Mouse (Mus musculus) cerebellum, postnatal 4 days (tissue): ENCODE data around the gene Dmkn.
"Not testable (repeated sequence)": the region's sequence is repeated elsewhere in the genome, so short reads cannot be mapped to it uniquely, and the experiment has no call there.

Source experiments
- DNase-seq, 2 experiments: peaks; one replicate each; pipeline ENCODE4 v3.0.0; 2022; ENCODE audit warnings: low spot score in 2 of 2, mixed read lengths in 1 of 2

Gene Dmkn

DNA sequence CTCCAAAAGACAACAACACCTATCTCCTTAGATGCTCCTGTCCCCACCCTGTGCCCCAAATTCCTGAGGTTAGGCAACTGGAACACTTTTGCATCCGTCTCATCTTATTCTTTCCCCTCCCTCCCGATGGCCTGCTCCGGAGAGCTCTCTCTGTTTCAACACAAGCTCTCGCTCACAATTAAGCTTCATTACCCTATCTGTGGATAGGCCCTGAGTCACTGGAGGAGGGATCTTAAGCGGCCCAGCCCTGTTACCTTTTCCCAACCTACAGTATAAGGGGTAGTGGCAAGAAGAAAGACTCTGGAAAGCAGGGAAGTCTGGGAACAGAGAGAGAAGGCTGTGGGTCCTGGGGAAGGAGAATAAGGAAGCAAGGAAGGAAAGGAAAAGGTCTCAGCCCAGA, at the start of gene Dmkn:
Gene Dmkn, plus strand, starts transcription at position 301 of the 400 bp plus-strand sequence.
- DNase-seq: no peak

DNA sequence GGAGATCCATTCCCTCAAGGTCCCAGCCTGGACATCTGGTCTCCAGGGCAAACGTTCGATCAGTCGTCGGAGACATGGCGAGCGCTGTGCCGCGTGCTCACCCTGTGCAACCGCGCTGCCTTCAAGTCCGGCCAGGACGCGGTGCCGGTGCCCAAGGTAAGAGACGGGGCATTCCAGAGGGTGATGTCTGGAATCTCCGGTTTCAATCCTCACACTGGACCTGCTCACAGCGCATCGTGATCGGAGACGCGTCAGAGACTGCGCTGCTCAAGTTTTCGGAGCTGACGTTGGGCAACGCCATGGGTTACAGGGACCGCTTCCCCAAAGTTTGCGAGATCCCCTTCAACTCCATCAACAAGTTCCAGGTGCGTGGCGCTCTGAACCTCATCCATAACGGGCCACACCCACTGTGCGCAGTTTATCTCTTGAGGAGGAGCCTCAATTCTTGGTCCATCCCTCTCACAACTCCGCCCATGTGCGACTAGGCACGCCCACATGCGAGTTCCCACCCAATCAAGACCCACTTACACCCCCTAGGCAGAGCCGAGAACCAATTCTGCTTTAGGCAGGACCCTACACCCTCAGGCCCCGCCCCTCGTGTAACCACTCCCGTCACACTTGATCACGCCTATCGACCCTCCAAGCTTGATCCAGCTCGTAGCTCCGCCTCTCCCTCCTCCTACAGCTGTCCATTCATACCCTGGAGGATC, 46.4 kb upstream of the Dmkn start:
- peak in 1 of 2 experiments; percentile 60 for DNase-seq

DNA sequence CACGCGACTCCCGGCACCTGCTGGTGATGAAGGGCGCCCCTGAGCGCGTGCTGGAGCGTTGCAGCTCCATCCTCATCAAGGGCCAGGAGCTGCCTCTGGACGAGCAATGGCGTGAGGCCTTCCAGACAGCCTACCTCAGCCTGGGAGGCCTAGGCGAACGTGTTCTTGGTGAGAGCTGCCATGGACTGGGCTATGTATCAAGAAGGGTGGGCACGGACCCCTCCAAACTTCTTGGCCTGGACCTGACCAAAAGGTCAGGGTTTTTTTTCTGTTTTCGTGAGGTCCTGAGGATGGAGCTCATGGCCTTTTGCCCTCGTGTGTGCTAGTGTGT, 45.9 kb upstream of the Dmkn start:
- DNase-seq: no peak

DNA sequence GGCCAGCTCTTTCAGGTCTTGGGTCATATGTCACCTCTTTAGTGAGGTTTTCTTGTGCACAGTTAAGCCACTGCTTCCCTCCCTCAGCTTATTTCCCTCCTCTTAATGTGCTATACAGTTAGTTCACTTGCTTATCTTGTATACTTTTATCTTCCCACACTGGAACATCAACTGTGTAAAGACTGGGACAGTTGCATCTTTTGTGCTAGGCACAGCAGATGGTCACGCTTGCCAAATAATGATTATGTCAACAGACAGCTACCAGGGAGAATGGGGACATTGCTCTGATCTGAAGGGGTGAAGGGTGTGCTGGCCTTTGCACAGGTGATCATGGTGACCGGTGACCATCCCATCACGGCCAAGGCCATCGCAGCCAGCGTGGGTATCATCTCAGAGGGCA, 43.9 kb upstream of the Dmkn start:
- no peak for DNase-seq

DNA sequence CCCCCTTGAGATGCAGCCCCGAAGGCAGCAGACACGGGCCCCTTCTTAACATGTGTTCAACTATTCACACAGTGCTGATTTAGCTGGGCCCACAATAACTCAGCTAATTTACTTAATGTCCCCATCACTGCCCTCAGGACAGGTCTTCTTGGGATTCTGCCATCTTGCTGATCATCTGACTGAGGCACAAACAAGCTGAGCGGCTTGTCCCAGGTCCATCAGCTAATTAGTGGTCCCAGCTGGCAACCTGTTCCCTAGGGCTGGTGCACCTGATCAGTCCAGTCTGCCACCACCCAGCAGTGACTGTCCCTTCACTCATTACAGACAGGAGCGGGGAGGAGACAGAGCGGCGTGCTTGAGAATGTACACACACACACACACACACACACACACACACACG, 42.3 kb upstream of the Dmkn start:
- DNase-seq: peak in 1 of 2 experiments; percentile 33

DNA sequence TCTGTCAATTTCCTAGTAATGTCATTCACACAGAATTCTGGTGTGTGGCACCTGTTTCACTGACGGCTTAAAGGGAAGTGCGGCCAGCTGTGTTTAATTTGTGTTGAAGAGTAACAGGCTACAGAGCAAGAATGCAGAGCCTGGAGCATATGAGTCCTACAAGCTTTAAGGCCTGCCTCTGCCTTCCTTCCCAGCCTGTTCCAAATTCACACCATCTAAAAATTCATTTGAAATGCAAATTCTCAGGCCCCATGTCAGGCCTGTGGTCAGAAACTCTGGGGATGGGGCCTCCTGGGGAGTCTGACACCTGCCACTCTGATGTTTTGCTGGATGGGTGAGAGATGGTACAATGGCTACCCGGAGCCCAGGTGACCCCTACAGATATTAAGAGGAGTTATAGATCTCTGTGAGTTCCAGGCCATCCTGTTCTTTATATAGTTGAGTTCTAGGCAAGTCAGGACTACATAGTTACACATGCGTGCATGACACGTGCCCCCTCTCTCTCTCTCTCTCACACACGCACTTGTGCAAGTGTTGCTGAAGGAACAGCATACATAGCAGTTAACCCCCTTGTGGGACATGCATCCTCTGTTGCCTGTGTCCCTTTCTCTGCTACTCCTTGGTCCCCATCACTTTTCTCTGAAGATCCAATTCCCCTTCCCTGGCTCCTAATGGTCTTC, 40.1 kb upstream of the Dmkn start:
- no peak for DNase-seq

DNA sequence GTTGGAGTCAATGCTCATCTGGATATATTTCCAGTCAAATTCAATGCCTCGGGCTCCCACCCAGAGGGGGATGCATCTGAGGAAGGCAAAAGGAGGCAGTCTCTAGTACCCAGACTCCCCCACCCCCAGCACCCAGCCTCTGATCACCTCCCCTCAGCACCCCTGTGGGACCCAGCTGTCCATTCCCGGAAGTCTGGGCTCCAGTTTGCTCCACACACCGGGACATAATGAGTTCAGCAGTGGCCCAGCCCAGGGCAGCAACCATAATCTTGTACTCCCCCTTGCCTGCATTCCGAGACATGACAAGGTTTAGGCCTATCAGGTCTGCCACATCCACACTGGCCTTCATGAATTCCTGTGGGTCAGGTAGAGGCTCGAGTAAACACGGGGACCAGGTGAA, 35.3 kb upstream of the Dmkn start:
- no peak for DNase-seq

DNA sequence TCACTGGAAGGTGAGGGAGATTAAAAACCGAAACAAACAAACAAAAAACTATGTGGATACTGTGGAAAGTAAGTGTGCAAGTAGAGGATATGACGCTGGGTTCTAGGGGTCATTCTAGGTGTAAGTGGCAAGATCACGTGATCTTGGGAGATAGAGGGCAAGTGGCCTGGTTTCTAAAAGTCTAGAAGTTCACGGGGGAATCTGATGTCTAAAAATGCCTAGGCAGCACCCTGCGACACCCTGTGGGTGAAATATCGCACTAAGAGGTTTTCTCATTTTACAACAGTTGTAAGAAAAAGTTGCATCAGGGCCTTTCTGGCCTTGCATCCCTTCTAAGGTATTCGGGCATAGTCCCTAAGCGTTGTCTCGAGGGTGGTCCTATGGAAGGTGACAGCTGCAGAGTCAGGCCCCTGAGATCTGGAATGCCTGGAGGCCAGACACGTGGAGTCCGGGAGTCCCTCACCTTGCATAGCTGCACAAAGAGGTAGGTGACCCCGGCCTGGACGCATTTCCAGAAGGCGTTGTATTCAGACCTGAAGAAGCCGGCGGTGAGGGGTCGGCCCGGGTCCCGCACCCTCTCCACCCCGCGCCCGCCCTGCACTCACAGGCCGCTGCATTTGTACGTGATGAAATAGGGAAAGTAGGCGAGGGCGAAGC, 34.7 kb upstream of the Dmkn start:
- no peak for DNase-seq

DNA sequence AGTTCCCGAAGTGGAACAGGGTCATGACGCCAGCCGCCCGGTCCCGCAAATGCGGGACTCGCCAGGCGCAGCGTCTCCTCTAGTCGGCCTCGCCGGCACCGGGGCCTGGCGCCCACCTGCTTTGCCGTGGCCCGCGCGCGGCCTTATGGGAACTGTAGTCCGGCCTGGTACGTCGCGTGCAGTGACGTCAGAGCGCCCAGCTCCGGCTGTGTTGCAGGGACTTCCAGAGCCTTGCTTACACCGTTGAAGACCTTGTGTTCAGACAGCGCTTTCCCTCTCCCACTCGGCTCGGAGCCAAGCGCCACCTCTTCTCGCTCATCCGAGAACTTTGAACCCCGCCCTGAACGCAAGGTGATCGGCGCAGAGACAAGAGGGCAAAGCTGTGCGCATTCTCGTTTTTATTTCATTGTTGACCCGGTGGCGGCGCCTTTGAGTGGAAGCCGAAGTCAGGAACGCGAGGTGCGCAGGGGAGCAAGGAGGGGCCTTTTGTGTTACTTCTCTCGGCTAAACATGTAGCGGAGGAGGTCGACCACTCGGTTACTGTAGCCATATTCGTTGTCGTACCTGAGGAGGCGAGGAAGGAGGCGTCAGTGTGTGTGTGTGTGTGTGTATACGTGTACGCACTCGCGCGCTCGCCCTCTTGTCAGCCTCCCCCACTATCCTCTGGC, 34.0 kb upstream of the Dmkn start, which contains the start of gene Tmem147:
Gene Tmem147, minus strand, starts transcription at position 145 of the 668 bp plus-strand sequence.
- DNase-seq: peak; percentile 86 to 96

DNA sequence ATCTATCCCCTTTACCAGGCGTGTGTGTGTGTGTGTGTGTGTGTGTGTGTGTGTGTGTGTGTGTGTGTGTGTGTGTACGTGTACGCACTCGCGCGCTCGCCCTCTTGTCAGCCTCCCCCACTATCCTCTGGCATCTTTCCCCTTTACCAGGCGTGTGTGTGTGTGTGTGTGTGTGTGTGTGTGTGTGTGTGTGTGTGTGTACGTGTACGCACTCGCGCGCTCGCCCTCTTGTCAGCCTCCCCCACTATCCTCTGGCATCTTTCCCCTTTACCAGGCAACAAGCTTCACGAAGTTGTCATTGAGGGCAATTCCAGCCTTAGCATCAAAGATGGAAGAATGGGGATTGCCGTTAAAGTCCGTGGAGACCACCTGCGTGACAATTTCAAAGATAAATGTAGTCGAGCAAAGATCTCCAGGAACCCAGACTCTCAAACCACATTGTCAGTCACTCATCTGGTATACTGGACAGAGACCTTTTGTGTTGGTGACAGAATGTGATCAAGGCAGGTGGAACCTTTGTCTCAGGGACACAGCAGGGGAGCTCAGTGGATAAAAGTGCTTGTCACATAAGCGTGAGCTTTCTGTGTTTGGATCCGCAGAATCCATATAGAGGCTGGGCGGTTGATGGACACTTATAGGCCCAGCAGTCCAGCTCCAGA, 33.4 kb upstream of the Dmkn start:
- peak in 1 of 2 experiments; percentile 26 for DNase-seq

DNA sequence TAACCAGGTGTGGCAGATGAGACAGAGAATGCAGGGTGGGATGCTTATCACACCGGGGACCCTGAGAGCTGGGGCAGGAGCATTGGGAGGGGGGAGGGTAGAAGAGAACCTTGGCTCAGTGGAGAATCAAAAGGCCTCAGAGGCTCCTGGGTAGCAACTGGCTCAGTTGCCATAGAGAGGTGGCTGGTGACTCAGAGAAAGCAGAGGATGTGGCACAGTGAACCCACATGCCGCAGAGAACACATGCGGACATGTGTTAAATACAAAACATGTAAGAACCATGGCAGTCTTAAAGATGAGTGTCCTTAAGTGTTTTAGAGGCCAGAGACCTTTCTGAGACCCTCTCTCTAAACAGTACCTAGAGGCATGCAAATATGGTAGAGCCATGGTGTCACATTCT, 27.3 kb upstream of the Dmkn start:
- DNase-seq: no peak

DNA sequence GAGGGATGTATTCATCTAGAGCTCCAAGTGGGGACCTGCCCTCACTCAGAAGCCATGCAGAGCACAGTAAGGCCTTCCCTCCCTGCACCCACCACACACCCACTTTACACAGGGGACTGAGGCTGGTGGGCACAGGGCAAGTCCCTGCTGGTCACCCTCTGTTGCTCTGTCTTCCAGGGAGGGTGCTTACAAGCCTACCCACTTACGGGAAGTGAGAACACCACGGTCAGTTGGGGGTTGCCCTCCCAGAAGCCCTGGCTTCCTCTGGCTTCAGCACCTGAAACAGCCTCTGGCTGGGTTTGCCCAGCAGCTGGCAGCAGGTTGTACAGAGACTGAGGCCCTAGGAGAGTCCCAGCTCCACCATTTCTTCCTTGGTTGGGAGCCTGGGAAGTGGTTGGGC, 21.0 kb upstream of the Dmkn start:
- not testable (repeated sequence) for DNase-seq

DNA sequence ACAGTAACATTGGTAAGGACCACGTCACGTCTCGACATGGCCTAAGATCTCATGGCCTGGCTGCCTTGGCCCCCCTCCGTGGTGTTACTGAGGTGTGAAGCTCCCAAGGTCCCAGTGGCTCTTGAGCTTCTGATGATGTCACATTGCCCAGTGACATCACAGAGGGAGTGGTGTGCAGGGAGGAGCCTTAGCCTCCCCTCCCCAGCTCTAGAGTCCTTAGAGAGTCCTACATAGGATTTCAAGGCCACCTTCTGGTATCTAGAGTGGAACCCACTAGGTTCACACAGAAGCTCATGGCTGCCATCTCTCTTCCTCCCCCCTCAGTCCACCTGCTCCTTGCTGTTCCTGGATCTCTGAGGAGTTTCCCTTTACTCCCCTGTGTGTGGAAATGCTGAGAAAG, 19.9 kb upstream of the Dmkn start, which contains the start of gene Gapdhs:
Gene Gapdhs, minus strand, starts transcription at position 65 of the 400 bp plus-strand sequence.
- not testable (repeated sequence) for DNase-seq

DNA sequence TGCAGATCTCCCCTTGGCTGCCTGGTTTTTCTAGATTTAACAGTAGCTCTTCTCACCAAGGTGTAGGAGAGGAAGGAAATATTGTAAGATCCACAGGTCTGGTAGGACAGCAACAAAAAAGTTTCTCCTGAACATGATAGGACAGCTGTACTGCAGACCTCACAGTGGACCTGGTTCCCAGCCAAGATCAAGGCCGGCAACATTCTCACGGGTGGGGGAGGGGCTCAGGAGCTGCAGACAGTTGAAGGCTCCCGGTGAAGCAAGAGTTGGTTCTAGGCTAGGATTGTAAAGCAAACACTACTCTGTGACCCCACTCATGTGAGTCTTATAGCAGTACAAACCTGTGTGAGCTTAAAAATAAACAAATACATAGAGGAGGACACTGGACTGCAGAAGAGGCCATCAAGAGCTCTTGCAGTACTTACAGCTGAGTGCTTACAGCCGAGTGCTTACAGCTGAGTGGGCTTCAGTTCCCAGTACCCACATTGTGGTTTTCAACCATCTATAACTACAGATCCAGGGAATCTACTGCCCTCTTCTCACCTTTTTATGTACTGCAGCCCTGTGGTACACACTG, 19.4 kb upstream of the Dmkn start:
- peak in 1 of 2 experiments; percentile 16 for DNase-seq

DNA sequence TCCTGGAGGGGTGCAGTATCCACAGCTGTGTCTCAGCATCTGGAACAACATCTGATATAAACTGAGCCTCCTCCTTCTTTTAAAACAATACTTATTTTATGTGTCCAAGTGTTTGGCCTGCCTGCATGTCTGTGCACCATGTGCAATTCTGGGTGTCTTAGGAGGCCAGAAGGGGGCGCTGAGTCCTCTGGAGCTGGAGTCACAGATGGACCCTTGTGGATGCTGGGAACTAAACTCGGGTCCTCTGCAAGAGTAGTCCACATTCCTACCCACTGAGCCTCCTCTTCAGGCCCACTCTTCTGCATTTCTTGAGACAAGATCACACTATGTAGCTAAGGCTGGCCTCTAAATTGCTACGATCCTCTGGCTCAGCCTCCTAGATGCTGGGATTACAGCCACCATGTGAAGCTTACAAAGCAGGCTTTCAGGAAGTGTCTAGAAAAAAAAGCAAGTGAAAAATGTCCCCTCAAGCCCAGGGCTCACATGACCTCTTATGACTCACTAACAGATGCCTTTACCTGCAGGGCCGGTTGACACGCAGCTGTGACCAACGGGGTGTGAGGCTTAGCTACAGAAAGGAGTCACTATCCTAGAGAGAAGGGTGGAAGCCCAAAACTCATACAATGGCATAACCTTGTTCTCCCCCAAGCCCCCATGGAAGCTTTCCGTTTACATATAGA, 15.9 kb upstream of the Dmkn start:
- DNase-seq: no peak

DNA sequence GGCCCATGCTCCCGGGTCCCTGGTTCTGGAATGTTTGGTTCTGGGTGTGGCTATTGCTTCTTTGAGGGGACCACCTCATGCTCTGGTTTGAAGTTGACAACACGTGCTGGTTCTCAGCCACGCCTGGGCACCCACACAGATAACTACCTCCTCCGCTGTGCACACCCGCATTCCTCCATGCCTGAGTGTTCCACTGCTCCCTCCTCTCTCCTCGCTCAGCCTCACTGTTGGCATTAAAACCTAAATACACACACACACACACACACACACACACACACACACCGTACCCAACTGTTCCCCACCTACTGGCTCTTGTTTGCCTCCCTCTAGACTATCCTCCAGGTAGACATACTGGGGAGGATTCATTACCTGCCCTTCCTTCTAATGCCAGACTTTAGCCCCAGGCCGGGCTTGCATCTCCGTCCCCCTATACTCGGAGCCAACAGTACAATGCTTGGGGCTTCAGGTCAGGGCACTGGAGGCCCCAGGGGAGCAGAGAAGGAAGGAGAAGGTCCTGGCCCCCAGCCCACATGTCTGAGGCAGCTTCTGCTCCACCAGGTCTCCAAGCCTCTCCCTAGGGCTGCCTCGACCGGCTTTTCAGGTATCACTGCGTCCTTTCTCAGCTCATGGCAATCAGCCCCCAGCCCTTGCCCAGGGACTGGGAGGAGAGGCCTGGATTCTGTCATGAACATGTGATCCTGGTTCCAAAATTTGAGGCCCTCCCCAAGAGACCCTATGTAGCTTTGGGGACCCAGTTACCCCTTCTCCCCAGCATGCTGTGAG, 13.5 kb upstream of the Dmkn start:
- no peak for DNase-seq

DNA sequence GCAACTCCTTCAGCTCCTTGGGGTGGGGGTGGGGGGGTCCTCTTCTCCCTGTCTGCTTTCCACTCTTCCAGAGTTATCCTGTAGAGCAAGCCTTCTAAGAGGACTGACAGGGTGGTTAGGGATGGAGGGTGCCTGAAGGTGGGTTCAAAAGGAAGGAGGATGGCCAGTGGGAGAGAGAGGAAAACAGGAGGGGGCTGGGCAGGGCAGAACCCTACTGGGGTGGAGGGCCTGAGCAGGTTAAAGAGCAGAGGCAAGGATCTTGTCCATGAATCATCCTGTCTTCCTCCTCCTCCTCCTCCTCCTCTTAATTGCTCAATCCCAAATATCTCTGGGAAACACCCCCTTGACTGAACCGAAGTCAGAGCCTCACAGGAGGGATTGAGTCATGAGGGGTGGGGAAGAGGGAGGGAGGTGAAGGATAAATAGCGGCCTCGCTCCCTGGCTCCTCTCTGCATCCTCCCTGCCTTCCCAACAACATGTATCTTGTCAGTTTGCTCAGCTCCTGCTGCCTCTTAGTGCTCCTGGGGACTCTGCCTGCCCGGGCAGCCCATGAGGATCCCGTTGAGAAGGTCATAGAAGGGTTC, 12.4 kb upstream of the Dmkn start, which contains the start of gene Sbsn:
Gene Sbsn, plus strand, starts transcription at position 386 of the 584 bp plus-strand sequence.
- DNase-seq: no peak

DNA sequence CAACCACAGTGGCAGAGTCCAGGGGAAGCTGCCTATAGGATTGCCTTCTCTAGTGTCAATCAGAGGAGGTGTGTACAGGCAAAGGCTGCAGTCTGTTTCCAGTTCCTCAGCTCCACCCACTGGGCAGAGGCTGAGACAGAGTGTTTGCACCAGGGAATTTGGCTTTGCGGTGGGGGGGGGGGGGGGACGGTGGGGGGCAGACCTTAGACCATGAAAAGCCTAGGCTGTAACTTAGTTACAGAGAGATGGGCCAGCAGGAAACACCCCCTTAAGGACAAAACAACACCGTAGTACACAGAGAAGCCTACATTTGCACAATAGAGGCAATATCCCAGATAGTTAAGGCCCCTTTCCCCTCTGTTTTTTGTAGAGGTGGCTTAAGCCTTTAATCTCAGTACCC, 6.6 kb upstream of the Dmkn start:
- DNase-seq: no peak

DNA sequence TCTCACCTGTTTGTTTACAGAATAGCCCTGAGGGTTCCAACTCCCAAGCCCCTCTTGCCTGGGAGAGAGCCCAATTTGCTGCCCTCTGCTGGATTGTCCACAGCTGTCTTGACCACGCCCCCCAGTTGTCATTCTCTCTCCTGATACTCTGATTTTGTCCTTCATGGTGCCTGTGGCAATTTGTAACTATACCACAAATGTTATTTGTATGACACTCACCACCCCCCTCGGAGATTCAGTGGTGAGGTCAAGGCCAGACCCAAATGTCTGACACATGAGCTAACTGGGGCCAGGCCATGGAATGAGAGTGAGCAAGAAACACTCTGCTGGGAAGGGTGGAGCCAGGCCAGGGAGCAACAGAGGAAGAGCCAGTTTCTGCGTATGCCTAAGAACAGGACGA, 4.7 kb upstream of the Dmkn start:
- peak in 1 of 2 experiments; percentile 38 for DNase-seq
